Comparison of ENCODE assay signal across 11 mouse cellular contexts in genomic region chr6:114854368-114854767, GRCm38 (mm10).
DNase-seq lines count a peak whose midpoint lies in the region; ATAC-seq lines count a peak whose summit lies in the region.
"Had no signal": no experiment of that assay in that cellular context is flagged by ENCODE, and none has a peak within 500 bp of the region (broad histone marks: within the 10 kb centered on the region; RNA-seq: fewer than 3 reads in every experiment).

No protein-coding gene starts in this region.

- no peak overlapping the region for H3K4me3 ChIP-seq in hindbrain, embryonic 12.5 days

- peaks cover 6% of the 10 kb centered on the region; the same call in 1 of the 2 replicates for H3K36me3 ChIP-seq in hindbrain, embryonic 12.5 days

- 59% methylated on average over 2 of the region's 2 CpGs for WGBS in hindbrain, embryonic 12.5 days

- peak overlapping the region; percentile 50; the same call in 1 of the 2 replicates for H3K27ac ChIP-seq in hindbrain, embryonic 12.5 days

- ATAC-seq in frontal cortex, adult (ENCODE audit: low TSS enrichment) = peak; percentile 38
- ATAC-seq in hindbrain, embryonic 12.5 days (ENCODE audit: low FRiP score) = no peak

- H3K4me2 ChIP-seq in hindbrain, embryonic 12.5 days (replicated peaks) = no peak overlapping the region

- peaks cover 51% of the 10 kb centered on the region for H3K4me1 ChIP-seq in hindbrain, embryonic 12.5 days

- no peak overlapping the region for H3K9ac ChIP-seq in hindbrain, embryonic 12.5 days

- H3K9me3 ChIP-seq in hindbrain, embryonic 12.5 days (replicated peaks) = no peaks in the 10 kb centered on the region

- DNase-seq in frontal cortex, postnatal 36 days (ENCODE audit: low spot score in 2 of 2) = no peak
- DNase-seq in kidney, postnatal 4 days = peak; percentile 50 to 62
- no peak for DNase-seq in kidney, adult 11 months
- peak; percentile 49 for DNase-seq in NIH3T3 (ENCODE audit: low read depth)
- no peak for DNase-seq in liver
- DNase-seq in thymus, postnatal 36 days = no peak
- DNase-seq: cerebellum, postnatal 14 days; kidney, postnatal 25 days; lung, postnatal 14 days had no signal

- H3K27me3 ChIP-seq in hindbrain, embryonic 12.5 days = no peaks in the 10 kb centered on the region

Comparison
In these comparisons a context has a peak if more than half of its experiments do, and no peak if none do; other contexts are left out.
1. DNase-seq: peak in kidney, postnatal 4 days (2 of 2) and NIH3T3 (single experiment); none in frontal cortex, postnatal 36 days (0 of 2), kidney, adult 11 months (single experiment), liver (single experiment) and thymus, postnatal 36 days (0 of 2).